Mouse (Mus musculus) thymus, postnatal 0 days (tissue): ENCODE data around the gene Efcc1. TPM values are rescaled to one million over a fixed set of nuclear protein-coding genes. Genes with fewer than 3 reads are reported as not detected.
A peak's percentile ranks its signal among the peaks of the same experiment; 100 is the strongest.

ENCODE experiments used
- DNase-seq: peaks from one replicate; pipeline ENCODE4 v3.0.0-alpha.2; 2015; ENCODE audit warnings: low spot score
- polyA plus RNA-seq: library from polyadenylated mRNA; unstranded; fragments of >200 nt; fragmentation: Nextera tagmentation; extraction: Ambion mirVana; gene quantifications from 2 replicates; pipeline ENCODE4 v1.2.1, GENCODE M21; 2015

The Efcc1 gene
- 0.18 and 0.26 TPM in 2 replicates for polyA plus RNA-seq

- no peak for DNase-seq
Observed at GRCm38 (mm10) chr6:87730591-87731462, at the start of gene Efcc1. Gene Efcc1, plus strand, starts transcription at chr6:87730869.

GRCm38 (mm10) chr6:87695947-87696346 is 34.7 kb upstream of the Efcc1 start:
- DNase-seq: no peak

- no peak for DNase-seq
Observed at GRCm38 (mm10) chr6:87696544-87696943, 34.1 kb upstream of the Efcc1 start.

DNA sequence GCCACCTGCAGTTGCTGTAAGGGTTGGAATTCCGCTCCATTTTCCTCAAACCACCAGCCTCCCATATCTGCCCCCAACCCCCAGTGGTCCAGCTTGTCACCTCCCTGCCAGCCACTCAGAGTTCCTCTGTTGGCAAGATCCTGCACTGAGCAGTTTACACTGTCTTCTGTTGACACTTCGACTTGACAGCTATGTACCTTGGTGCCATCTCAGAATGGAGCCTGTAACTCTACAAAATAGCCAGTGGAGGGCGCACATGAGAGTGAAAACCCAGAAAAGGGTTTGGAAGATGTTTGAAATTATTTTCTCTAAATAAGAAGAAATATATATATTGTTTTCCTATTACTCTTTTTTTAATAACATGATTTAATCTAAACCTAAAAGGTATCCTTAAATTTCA is 24.4 kb upstream of the Efcc1 start:
- peak; percentile 27 for DNase-seq

DNA sequence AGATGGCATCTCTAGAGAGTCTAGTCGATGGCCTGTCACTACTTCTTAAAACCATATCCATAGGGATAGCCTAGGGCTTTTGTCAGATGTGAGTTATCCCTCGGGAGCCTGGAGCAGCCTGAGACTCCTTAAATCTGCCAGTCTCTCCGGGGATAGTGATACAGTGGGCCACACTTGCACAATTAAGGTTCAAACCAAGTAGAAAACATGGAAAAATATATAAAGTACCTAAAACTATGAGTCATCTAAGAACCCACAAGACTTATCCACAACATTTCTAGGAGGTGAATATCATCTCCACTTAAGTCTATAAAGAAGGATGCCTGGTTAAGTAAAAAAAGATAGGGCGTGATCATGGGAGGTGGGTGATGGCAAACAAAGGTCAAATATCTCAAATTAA is 18.4 kb upstream of the Efcc1 start:
- no peak for DNase-seq

DNA sequence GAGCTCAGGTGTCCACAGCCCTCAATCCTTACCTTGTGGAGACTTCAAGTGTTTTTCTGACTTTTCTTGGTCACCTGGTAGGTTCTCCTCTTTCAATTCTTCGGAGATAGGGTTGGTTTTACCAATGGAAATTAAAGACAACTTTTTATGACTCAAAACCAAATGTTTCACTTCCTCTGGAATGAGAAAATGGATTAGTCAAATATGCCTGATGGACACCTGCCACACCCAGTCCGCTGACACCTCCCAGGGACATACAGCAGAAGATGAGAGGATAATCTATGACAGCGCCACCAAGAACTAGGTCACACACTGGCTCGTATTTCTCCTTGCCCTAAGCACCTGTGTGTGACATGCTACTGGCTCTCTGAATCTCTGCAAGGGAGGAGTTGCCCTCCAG is 16.6 kb upstream of the Efcc1 start:
- DNase-seq: no peak

GRCm38 (mm10) chr6:87722631-87723030 is 8.0 kb upstream of the Efcc1 start:
- peak; percentile 32 for DNase-seq

DNA sequence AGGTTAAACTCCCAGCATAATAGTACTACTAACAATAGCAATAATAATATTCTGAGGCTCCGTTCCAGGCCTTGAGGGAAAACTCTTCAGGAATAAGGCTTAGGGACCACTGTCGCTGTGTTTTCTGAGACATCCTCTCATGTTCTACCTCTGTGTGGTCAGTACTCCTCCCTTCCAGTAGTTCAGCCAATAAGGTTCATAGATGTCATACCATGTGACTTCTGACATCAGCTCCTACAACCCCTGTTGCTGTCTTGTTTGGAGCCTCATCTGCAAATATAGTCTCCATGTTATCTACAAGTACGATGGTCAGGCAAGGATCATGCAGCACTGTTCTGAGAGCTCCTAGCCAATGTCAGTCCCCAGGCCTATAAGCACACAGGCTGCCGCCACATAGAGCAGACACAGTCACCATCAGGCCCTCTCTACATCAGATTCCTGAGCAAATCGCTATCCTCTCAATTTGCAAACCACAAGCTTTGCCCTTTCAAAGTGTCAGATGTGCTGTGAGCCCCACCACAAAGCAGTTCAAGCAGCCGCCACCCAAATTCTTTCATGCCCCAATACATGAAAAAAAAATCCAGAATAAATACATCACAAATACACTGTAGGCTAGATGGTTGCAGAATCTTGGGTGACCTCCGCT is 5.3 kb upstream of the Efcc1 start:
- peak; percentile 7 for DNase-seq

DNA sequence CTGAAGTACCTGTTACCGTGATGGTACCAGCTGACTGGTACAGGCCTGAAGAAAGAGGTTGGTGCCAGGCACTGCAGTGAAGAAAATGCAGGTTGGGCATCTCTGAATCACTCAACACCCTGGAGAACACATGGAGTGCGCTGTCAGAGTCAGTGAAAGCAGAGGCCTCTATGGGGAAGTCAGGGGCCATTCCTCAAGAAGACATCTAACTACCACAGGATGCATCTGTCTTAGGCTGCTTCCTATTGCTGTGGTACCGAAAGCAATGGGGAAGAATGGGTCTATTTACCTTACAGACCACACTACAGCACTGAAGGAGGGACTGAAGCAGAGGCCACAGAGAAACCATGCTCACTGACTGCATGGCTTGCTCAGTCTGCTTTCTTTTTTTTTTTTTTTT is 2.6 kb upstream of the Efcc1 start:
- DNase-seq: no peak

GRCm38 (mm10) chr6:87730141-87730540 is 528 bp upstream of the Efcc1 start:
- DNase-seq: no peak

DNA sequence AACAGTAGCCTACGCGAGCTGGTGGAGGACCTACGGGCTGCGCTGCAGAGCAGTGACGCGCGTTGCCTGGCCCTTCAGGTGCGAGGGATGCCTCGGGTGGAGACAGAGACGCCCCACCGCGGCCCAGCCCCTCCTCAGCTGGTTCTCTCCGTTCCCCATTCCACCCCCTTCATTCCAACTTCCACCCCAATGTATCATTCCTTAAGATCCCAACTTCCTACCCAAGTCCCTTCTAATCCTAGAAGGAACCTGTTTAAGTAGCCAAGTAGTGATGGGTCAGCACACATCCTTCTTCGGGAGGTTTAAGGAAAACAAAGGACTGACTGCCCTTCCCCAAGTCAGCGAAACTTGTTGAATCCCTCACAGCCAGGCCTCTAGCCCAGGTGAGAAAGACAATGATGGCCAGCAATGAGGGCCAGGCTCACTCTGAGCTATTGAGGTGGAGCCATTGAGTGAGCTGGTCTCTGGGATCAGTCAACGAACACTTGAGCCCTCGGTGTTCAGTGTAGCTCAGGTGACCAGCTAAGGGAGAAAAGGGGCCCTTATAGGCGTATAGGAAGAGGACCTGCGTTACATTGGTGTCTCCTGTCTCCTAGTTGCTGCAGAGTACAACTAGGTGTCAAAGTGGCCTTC is 910 bp downstream of the Efcc1 start:
- DNase-seq: no peak

DNA sequence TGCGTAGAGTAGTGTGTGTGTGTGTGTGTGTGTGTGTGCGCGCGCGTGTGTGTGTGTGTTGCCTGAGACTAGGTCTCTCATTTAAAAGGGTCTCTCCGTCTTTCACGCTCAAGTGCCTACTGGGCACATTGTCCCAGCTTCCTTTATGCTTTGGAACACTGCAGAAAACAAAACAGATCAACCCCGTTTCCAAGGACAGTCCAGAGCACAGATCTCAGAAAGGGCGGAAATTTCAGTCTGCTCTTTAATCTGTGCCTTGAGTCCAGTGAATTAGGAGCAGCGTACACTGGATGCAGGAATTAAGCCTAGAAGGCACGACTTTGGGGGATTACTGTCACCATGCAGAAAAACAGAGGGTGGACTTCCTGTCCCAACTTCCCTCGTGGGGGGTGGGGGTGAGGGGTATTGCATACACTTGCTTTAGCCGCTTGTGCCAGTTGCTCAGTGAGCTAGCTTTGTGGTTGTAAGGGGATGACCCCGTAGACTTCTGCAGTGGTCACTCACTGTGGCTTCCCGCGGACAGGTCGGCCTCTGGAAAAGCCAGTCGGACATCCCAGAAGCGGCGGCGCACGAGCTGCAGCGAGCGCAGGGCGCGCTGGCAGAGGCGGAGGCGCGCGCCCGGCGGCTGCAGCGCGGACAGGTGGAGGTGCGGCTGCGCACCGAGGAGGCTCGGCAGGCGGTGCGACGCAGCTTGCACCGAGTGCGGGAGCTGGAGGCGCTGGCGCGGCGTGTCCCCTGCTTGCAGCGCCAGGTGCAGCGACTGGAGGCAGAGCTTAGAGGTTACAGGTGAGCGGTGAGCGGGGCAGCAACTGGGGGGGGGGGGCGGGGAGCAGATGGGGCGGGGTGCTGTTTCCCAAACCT is 1.7 kb downstream of the Efcc1 start:
- no peak for DNase-seq

- DNase-seq: no peak
Observed at GRCm38 (mm10) chr6:87733131-87733930, 2.7 kb downstream of the Efcc1 start.

GRCm38 (mm10) chr6:87734136-87734535 is 3.5 kb downstream of the Efcc1 start:
- no peak for DNase-seq

DNA sequence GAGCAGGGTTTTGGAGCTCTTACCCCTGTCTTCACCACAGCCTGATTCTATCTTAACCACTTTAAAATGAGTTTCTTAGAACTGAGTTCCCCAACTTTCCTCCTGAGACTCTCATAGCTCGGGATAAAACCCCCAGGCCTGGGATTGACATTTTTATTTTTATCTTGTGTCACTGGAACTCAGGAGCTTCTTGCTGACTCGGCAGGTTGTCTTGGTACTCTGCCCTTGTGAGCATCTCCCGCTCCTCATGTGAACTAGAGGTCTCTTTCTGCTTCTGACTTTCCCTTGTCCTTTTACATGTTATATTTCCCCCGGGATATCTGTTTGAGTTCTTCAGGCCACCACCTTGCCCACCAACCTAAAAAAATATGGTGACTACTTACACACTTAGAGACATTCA is 6.3 kb downstream of the Efcc1 start:
- no peak for DNase-seq

GRCm38 (mm10) chr6:87737921-87738626 is 7.4 kb downstream of the Efcc1 start:
- DNase-seq: no peak

DNA sequence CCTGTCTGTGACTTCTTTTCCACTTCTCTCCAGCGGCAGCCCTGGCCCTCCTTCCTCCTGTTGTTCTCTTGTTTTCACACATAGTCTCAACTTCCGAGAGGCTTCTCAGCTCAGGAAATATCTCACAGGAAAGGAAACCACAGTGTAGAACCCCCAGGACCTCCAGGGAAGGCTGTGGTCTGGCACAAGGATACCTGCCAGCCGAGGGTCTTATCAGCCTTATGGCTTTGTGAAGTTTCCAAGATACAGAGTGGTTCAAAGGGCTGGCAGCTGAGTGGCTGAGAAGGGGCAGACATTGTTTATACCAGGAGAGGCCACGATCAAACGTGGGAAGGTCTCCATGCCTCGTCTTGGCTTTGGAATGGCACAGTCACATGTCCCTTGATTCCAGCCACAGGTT is 9.2 kb downstream of the Efcc1 start:
- no peak for DNase-seq

DNA sequence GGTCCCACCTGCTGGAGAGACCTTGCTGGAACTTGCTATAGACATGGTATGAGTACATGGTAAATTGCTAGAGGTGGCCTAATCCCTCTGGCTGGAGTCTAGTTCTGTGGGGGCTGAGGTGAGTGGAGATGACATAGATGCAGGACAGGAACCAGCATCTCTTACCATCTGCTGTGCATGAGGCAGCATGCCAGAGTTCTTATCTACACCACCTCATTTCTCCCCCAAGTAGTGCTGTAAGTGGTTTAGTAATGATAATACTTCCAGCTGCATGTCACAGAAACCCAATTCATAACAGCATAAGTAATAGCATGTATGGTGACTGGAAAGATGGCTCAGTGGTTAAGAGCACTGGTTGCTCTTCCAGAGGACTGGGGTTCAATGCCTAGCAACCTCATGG is 9.8 kb downstream of the Efcc1 start:
- no peak for DNase-seq

- no peak for DNase-seq
Observed at GRCm38 (mm10) chr6:87741978-87742377, 11.3 kb downstream of the Efcc1 start.

GRCm38 (mm10) chr6:87742804-87743203 is 12.1 kb downstream of the Efcc1 start:
- DNase-seq: peak; percentile 35
